Mouse (Mus musculus) lung, postnatal 0 days (tissue): Measurements from ENCODE around the gene Stx8.

Experiments
- CTCF ChIP-seq: IDR thresholded peaks from 2 replicates; pipeline ENCODE4 v1.5.1; 2016; ENCODE audit warnings: antibody characterized with exemption, mild to moderate bottlenecking
- EP300 ChIP-seq: IDR thresholded peaks from 2 replicates; pipeline ENCODE4 v1.6.1; 2016; ENCODE audit warnings: antibody characterized with exemption, mild to moderate bottlenecking, control low read depth

DNA sequence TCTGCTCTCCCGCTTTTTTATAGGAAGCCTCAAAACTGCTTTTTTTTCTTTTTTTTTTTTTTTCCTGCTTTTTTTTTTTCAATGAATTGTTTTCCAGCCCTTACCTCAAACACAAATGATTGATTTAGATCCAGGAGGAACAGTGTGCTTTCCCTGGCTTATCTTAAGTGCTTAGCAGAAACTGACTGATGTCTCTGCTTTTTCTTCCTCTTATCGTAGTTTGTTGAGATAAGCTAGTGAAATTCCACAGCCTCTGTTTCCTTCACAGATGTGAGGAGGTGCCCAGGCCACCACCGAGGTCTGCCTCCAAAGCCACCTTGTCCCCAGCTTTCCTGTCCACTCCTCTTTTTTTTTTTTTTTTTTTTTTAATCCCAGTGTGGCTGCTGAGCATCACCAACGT, 150.2 kb downstream of the Stx8 start:
- TF ChIP-seq CTCF (no peak), EP300 (no peak)
